Mouse (Mus musculus): ENCODE results near the gene Klrb1f.
"Not testable (repeated sequence)": the region's sequence is repeated elsewhere in the genome, so short reads cannot be mapped to it uniquely, and the experiment has no call there.

The Klrb1f gene

GRCm38 (mm10) chr6:129049596-129050251, 4.0 kb downstream of the Klrb1f start:
- DNase-seq: no peak

- DNase-seq: no peak
Observed at GRCm38 (mm10) chr6:129051086-129051485, 5.4 kb downstream of the Klrb1f start.

- DNase-seq: no peak
Observed at GRCm38 (mm10) chr6:129051731-129052130, 6.0 kb downstream of the Klrb1f start.

GRCm38 (mm10) chr6:129056237-129056636, 10.5 kb downstream of the Klrb1f start:
- DNase-seq: no peak

GRCm38 (mm10) chr6:129058013-129058412, 12.3 kb downstream of the Klrb1f start:
- no peak for DNase-seq

GRCm38 (mm10) chr6:129065407-129065806, 19.7 kb downstream of the Klrb1f start:
- DNase-seq: no peak

GRCm38 (mm10) chr6:129065857-129066256, 20.2 kb downstream of the Klrb1f start:
- no peak for DNase-seq

- no peak for DNase-seq
Observed at GRCm38 (mm10) chr6:129066530-129066929, 20.8 kb downstream of the Klrb1f start.

GRCm38 (mm10) chr6:129066986-129067385, 21.3 kb downstream of the Klrb1f start:
- DNase-seq: peak; percentile 52

GRCm38 (mm10) chr6:129085098-129085497, 39.4 kb downstream of the Klrb1f start:
- no peak for DNase-seq

- not testable (repeated sequence) for DNase-seq
Observed at GRCm38 (mm10) chr6:129086031-129086430, 40.3 kb downstream of the Klrb1f start.

- DNase-seq: peak; percentile 48
Observed at GRCm38 (mm10) chr6:129088161-129088560, 42.5 kb downstream of the Klrb1f start.

- not testable (repeated sequence) for DNase-seq
Observed at GRCm38 (mm10) chr6:129088596-129088995, 42.9 kb downstream of the Klrb1f start.

- peak; percentile 36 for DNase-seq
Observed at GRCm38 (mm10) chr6:129095166-129095565, 49.5 kb downstream of the Klrb1f start.

- peak; percentile 28 for DNase-seq
Observed at GRCm38 (mm10) chr6:129097929-129098328, 52.2 kb downstream of the Klrb1f start.

- not testable (repeated sequence) for DNase-seq
Observed at GRCm38 (mm10) chr6:129100794-129101193, 55.1 kb downstream of the Klrb1f start, which contains the start of gene Clec2e. Gene Clec2e (minus strand): TSS chr6:129100913.

GRCm38 (mm10) chr6:129101604-129102003, 55.9 kb downstream of the Klrb1f start:
- DNase-seq: no peak

GRCm38 (mm10) chr6:129102858-129103555, 57.3 kb downstream of the Klrb1f start:
- no peak for DNase-seq

Data from kidney, adult 18-20 months (tissue).